Mouse (Mus musculus) liver, embryonic 14.5 days (tissue): ENCODE measurements around the gene Cd244a. TPM values are rescaled to one million over a fixed set of nuclear protein-coding genes. Genes with fewer than 3 reads are reported as not detected.

Experiments
- ATAC-seq: fragments of 200-750 bp; cut with Nextera tagmentation; 2 replicates; pipeline ENCODE4 v1.8.0; 2017; ENCODE audit warnings: moderate number of reproducible peaks, mild to moderate bottlenecking, moderate library complexity; ENCODE audit not compliant: insufficient read depth
- DNase-seq, 3 experiments: peaks; one replicate each; pipeline ENCODE4 v3.0.0-alpha.2; 2012 to 2013; ENCODE audit warnings: low read depth in 3 of 3, low spot score in 3 of 3
- H3K27ac ChIP-seq: fragments of 300-500 bp; sonication (generic); 2 replicates; pipeline ENCODE4 v1.5.1; 2014; ENCODE audit warnings: moderate library complexity, mild to moderate bottlenecking, control low read depth, inconsistent platforms
- H3K27me3 ChIP-seq: fragments of 300-500 bp; sonication (generic); 2 replicates; pipeline ENCODE4 v1.6.1; 2014; ENCODE audit warnings: mild to moderate bottlenecking, low read length, moderate library complexity; ENCODE audit not compliant: control insufficient read depth, insufficient read depth
- H3K36me3 ChIP-seq: fragments of 300-500 bp; sonication (generic); replicated peaks from 2 replicates; pipeline ENCODE4 v1.6.1; 2014; ENCODE audit warnings: low read depth; ENCODE audit not compliant: control insufficient read depth, insufficient read depth
- H3K4me1 ChIP-seq, 2 experiments: fragments of 200-500 bp in 1 of 2; fragments of 300-500 bp in 1 of 2; sonication (generic) in 1 of 2; replicated peaks; 2 replicates each; pipeline ENCODE4 v1.6.1; 2012 to 2014; ENCODE audit warnings: antibody characterized with exemption in 1 of 2, inconsistent platforms in 1 of 2, low read length in 1 of 2; ENCODE audit not compliant: control insufficient read depth in 2 of 2, insufficient read depth in 2 of 2
- H3K4me2 ChIP-seq: fragments of 300-500 bp; sonication (generic); 2 replicates; pipeline ENCODE4 v1.6.1; 2014; ENCODE audit warnings: low read depth, mild to moderate bottlenecking, control low read depth, moderate library complexity
- H3K4me3 ChIP-seq, 2 experiments: fragments of 200-500 bp in 1 of 2; fragments of 300-500 bp in 1 of 2; sonication (generic) in 1 of 2; 2 replicates each; pipeline ENCODE4 v1.5.1; 2012 to 2014; ENCODE audit warnings: low read depth in 2 of 2, low read length in 2 of 2, mild to moderate bottlenecking in 2 of 2, control low read depth in 1 of 2, inconsistent platforms in 1 of 2, moderate library complexity in 1 of 2; ENCODE audit not compliant: insufficient read depth in 1 of 2
- H3K9ac ChIP-seq: fragments of 300-500 bp; sonication (generic); replicated peaks from 2 replicates; pipeline ENCODE4 v1.6.1; 2014; ENCODE audit warnings: mild to moderate bottlenecking, control low read depth, moderate library complexity
- H3K9me3 ChIP-seq: fragments of 300-500 bp; sonication (generic); 2 replicates; pipeline ENCODE4 v1.6.1; 2016; ENCODE audit warnings: low read length, mixed read lengths; ENCODE audit not compliant: control insufficient read depth
- CTCF ChIP-seq: IDR thresholded peaks from 2 replicates; pipeline ENCODE4 v1.5.1; 2016; ENCODE audit warnings: antibody characterized with exemption, low read depth, control low read depth
- EP300 ChIP-seq: IDR thresholded peaks from 2 replicates; pipeline ENCODE4 v1.6.1; 2016; ENCODE audit warnings: antibody characterized with exemption, low read depth
- WGBS: fragments of 180-500 bp; shearing (Covaris S2); extraction: QIAGEN DNeasy Blood & Tissue Kit; methylation state at CpG from one replicate; pipeline ENCODE4 v1.1.7; 2014; ENCODE audit not compliant: insufficient replicate concordance; 5-methylcytosine and 5-hydroxymethylcytosine counted together
- polyA plus RNA-seq, 2 experiments: library from polyadenylated mRNA; depleted of rRNA in 1 of 2; stranded (reverse) in 1 of 2; unstranded in 1 of 2; fragments of >200 nt; fragmentation: Nextera tagmentation in 1 of 2; extraction: Ambion mirVana in 1 of 2; gene quantifications; 2 replicates each; pipeline versions ENCODE4 v1.2.1 to v1.2.3; 2012 to 2014

The Cd244a gene
- polyA plus RNA-seq, 2 experiments = 0.12 to 0.22 TPM

DNA sequence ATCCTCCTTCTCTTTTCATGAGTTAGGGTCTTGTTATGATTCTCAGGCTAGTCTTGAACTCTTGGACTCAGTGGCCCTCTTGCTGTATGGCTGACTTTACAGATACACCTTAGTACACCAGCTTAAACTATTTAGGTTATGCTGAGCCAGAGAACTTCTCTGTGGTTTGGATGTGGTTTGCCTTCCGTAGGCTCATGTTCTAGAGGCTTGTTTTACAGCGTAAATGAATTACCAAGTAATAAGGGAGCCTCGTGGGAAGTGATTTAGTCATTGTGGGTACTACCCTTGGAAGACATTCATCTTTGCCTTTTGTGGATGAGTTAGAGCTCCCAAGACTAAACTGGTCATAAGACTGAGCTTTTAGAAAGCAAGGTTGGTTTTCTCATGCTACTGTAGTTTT is 68.8 kb downstream of the Cd244a start:
- no peak for DNase-seq
- H3K36me3 ChIP-seq = no peaks in the 10 kb centered on the region
- H3K9ac ChIP-seq = no peak overlapping the region
- no peak for ATAC-seq
- no peak overlapping the region for H3K4me3 ChIP-seq
- H3K9me3 ChIP-seq = no peaks in the 10 kb centered on the region
- no peaks in the 10 kb centered on the region for H3K27me3 ChIP-seq
- TF ChIP-seq EP300 (no peak), CTCF (no peak)
- WGBS = 47% methylated on average over 3 of the region's 3 CpGs
- H3K4me1 ChIP-seq = peaks cover 0 to 2% of the 10 kb centered on the region in 2 experiments; a peak in 1 of 4 replicates
- no peak overlapping the region for H3K4me2 ChIP-seq
- no peak overlapping the region for H3K27ac ChIP-seq

DNA sequence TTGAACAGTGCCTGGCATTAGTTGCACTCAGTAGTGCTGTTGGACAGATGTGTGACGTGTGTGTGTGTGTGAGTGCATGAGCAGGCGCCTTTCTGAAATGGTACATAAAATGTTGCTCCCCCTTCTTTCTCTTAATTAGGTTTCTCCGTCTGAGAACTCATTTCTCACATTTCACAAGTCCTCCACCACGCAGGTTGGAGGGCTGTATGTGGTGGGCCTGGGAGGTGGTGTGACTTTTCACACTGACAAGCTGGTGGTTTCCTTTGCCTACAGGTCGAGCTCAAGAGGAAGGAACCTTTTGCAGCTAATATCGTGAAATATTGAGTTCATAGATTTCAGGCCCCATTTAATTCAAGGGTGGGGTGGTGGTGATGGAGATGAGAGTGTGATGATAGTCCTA is 70.2 kb downstream of the Cd244a start:
- H3K9me3 ChIP-seq = no peaks in the 10 kb centered on the region
- H3K4me2 ChIP-seq = no peak overlapping the region
- no peak overlapping the region for H3K9ac ChIP-seq
- no peak overlapping the region for H3K4me3 ChIP-seq
- H3K27ac ChIP-seq = no peak overlapping the region
- 31% methylated on average over 6 of the region's 6 CpGs for WGBS
- no peaks in the 10 kb centered on the region for H3K27me3 ChIP-seq
- DNase-seq (no peak), ATAC-seq (no peak)
- no peak for TF ChIP-seq EP300
- no peak for TF ChIP-seq CTCF
- peaks cover 0 to 2% of the 10 kb centered on the region in 2 experiments; a peak in 1 of 4 replicates for H3K4me1 ChIP-seq
- H3K36me3 ChIP-seq = no peaks in the 10 kb centered on the region

DNA sequence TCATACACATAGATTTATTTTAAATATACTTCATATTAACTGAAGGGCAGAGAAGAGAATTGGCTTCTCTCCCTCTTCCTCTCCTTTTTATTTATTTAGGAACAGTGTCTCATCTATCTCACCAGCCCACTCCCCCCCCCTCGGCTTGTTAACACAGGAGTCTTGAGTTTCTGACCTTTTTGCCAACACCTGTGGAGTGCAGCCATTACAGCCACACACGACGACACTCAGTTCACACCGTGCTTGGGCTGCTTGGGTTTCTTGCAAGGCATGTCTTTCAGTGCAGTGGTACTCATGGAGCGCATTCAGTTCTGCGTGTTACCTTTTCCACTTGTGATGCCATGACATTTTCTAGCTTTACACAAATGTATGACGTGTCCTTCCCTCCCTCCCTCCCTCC is 71.0 kb downstream of the Cd244a start:
- Histone ChIP-seq H3K9me3 (no peaks in the 10 kb centered on the region), H3K27ac (no peak overlapping the region), H3K36me3 (no peaks in the 10 kb centered on the region), H3K9ac (no peak overlapping the region), H3K4me1 (peaks cover 0 to 2% of the 10 kb centered on the region in 2 experiments; a peak in 1 of 4 replicates), H3K4me3 (no peak overlapping the region), H3K4me2 (no peak overlapping the region), H3K27me3 (no peaks in the 10 kb centered on the region)
- TF ChIP-seq CTCF (no peak), EP300 (no peak)
- ATAC-seq (no peak), DNase-seq (no peak)
- WGBS = 67% methylated on average over 7 of the region's 7 CpGs

DNA sequence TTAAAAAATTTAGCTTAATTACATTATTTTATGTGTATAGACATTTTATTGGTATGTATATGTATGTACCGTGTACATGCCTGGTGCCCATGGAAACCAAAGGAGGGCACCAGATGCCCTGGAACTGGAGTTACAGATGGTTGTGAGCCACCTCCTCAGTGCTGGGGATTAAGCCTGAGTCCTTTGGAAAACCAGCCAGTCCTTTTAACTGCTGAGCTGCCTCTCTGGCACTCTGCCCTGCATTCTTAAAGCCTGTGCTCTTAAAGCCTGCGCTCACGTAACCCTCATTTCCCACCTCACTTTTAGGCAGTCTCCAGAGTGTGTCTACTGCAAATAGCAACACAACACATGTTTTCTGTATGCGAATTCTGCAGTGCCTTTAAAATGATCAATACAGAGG is 71.9 kb downstream of the Cd244a start:
- no peak overlapping the region for H3K27ac ChIP-seq
- peaks cover 0 to 2% of the 10 kb centered on the region in 2 experiments; a peak in 1 of 4 replicates for H3K4me1 ChIP-seq
- H3K27me3 ChIP-seq = no peaks in the 10 kb centered on the region
- no peak for TF ChIP-seq CTCF
- no peak for TF ChIP-seq EP300
- no peaks in the 10 kb centered on the region for H3K36me3 ChIP-seq
- WGBS = 61% methylated on average over 4 of the region's 4 CpGs
- H3K9ac ChIP-seq = no peak overlapping the region
- H3K4me3 ChIP-seq = no peak overlapping the region
- ATAC-seq = no peak
- H3K9me3 ChIP-seq = no peaks in the 10 kb centered on the region
- no peak overlapping the region for H3K4me2 ChIP-seq
- no peak for DNase-seq

DNA sequence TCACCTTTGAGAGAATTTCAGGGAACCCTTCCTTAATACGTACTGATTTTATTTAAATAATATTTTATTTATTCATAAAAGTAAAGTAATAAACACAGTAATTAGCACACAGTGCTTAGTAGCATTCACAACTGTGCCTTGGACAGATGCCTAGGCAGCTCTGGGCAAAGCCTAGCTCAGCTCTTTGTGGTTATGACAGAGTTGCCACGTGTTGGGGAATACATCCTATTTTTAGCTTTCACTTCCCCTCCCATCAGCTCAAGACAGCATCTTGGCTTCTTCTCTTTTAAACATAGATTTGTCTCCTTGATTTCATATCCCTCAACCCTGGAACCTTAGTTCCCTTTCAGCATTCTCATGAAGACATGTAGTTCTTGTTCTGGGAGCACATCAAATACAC is 72.5 kb downstream of the Cd244a start:
- DNase-seq = no peak
- Histone ChIP-seq H3K4me2 (no peak overlapping the region), H3K9me3 (no peaks in the 10 kb centered on the region), H3K27me3 (no peaks in the 10 kb centered on the region), H3K27ac (no peak overlapping the region), H3K9ac (no peak overlapping the region), H3K4me3 (no peak overlapping the region), H3K36me3 (no peaks in the 10 kb centered on the region), H3K4me1 (peaks cover 0 to 2% of the 10 kb centered on the region in 2 experiments; a peak in 1 of 4 replicates)
- TF ChIP-seq EP300 = no peak
- TF ChIP-seq CTCF = no peak
- WGBS = 25% methylated on average over 2 of the region's 2 CpGs
- ATAC-seq = no peak
